Mouse (Mus musculus) C2C12 (cell line): ENCODE measurements around the gene Camp. TPM values are rescaled to one million over a fixed set of nuclear protein-coding genes. Genes with fewer than 3 reads are reported as not detected.
"Not testable (repeated sequence)": the region's sequence is repeated elsewhere in the genome, so short reads cannot be mapped to it uniquely, and the experiment has no call there.

Experiments
- H3K27me3 ChIP-seq: one replicate; pipeline ENCODE4 v1.6.1; 2011; ENCODE audit not compliant: control insufficient read depth, insufficient read depth, insufficient read length
- H3K36me3 ChIP-seq: one replicate; pipeline ENCODE4 v1.6.1; 2011; ENCODE audit not compliant: control insufficient read depth, insufficient read depth
- H3K4me3 ChIP-seq: one replicate; pipeline ENCODE4 v1.5.1; 2011; ENCODE audit warnings: mild to moderate bottlenecking, control low read depth; ENCODE audit not compliant: poor library complexity, insufficient read depth, severe bottlenecking
- H3K79me2 ChIP-seq: one replicate; pipeline ENCODE4 v1.6.1; 2011; ENCODE audit not compliant: control insufficient read depth, insufficient read depth
- H3K79me3 ChIP-seq: one replicate; pipeline ENCODE4 v1.6.1; 2011; ENCODE audit warnings: low read depth, control low read depth
- H3ac ChIP-seq: one replicate; pipeline ENCODE3; 2011; ENCODE audit warnings: low read depth; ENCODE audit not compliant: control insufficient read depth, insufficient read length
- CEBPB ChIP-seq: IDR thresholded peaks from one replicate; pipeline ENCODE4 v1.6.1; 2011; ENCODE audit warnings: low read depth, mild to moderate bottlenecking, control low read depth, moderate library complexity
- CTCF ChIP-seq: IDR thresholded peaks from one replicate; pipeline ENCODE4 v1.5.1; 2011; ENCODE audit not compliant: control insufficient read depth, insufficient read depth, insufficient read length
- FOSL1 ChIP-seq: IDR thresholded peaks from one replicate; pipeline ENCODE4 v1.8.0; 2011; ENCODE audit warnings: mild to moderate bottlenecking, low read length; ENCODE audit not compliant: poor library complexity, insufficient read depth, severe bottlenecking
- MAX ChIP-seq: IDR thresholded peaks from one replicate; pipeline ENCODE4 v1.6.1; 2011; ENCODE audit warnings: mild to moderate bottlenecking, control low read depth
- MYOD1 ChIP-seq: IDR thresholded peaks from one replicate; pipeline ENCODE4 v1.6.1; 2011; ENCODE audit warnings: low read depth; ENCODE audit not compliant: control insufficient read depth, insufficient read length
- MYOG ChIP-seq: IDR thresholded peaks from one replicate; pipeline ENCODE4 v1.6.1; 2011; ENCODE audit not compliant: control insufficient read depth, insufficient read length; ENCODE audit errors: extremely low read depth
- USF1 ChIP-seq: IDR thresholded peaks from one replicate; pipeline ENCODE4 v1.6.1; 2011; ENCODE audit warnings: low read depth, mild to moderate bottlenecking, control low read depth, moderate library complexity
- microRNA-seq: library from miRNA; unstranded; fragments of <30 nt; microRNA quantifications from one replicate; pipeline ENCODE4, GENCODE M21; 2019; ENCODE audit warnings: borderline microRNAs expressed
- polyA plus RNA-seq: library from polyadenylated mRNA; unstranded; fragments of >200 nt; fragmentation: generic; extraction: Trizol; gene quantifications from one replicate; pipeline ENCODE4 v1.2.1, GENCODE M21; 2012; ENCODE audit warnings: missing spikeins

Camp gene
- polyA plus RNA-seq, 1 experiment = not detected

- TF ChIP-seq CTCF (no peak), USF1 (no peak), MYOG (no peak), MAX (no peak), MYOD1 (no peak), CEBPB (no peak), FOSL1 (no peak)
- H3K27me3 ChIP-seq = no peaks in the 10 kb centered on the region
- H3K4me3 ChIP-seq = no peak overlapping the region
Observed at GRCm38 (mm10) chr9:109807898-109808297, 41.5 kb downstream of the Camp start.

GRCm38 (mm10) chr9:109806695-109807293 lies 42.6 kb downstream of the Camp start:
- no peaks in the 10 kb centered on the region for H3K27me3 ChIP-seq
- TF ChIP-seq MYOG = no peak
- H3ac ChIP-seq = no peak overlapping the region
- no peaks in the 10 kb centered on the region for H3K79me3 ChIP-seq
- no peaks in the 10 kb centered on the region for H3K79me2 ChIP-seq
- H3K36me3 ChIP-seq = no peaks in the 10 kb centered on the region
- no peak overlapping the region for H3K4me3 ChIP-seq

More at GRCm38 (mm10) chr9:109807898-109808297, 41.5 kb downstream of the Camp start:
- no peak overlapping the region for H3ac ChIP-seq
- no peaks in the 10 kb centered on the region for H3K79me3 ChIP-seq
- H3K36me3 ChIP-seq = no peaks in the 10 kb centered on the region
- no peaks in the 10 kb centered on the region for H3K79me2 ChIP-seq

GRCm38 (mm10) chr9:109806260-109806659 lies 43.2 kb downstream of the Camp start:
- no peak overlapping the region for H3ac ChIP-seq
- no peaks in the 10 kb centered on the region for H3K79me3 ChIP-seq
- no peaks in the 10 kb centered on the region for H3K36me3 ChIP-seq
- no peaks in the 10 kb centered on the region for H3K27me3 ChIP-seq
- no peak overlapping the region for H3K4me3 ChIP-seq
- TF ChIP-seq MAX = no peak
- no peak for TF ChIP-seq CEBPB
- TF ChIP-seq CTCF = no peak
- TF ChIP-seq FOSL1 = no peak
- no peak for TF ChIP-seq MYOG
- TF ChIP-seq MYOD1 = no peak
- no peak for TF ChIP-seq USF1
- no peaks in the 10 kb centered on the region for H3K79me2 ChIP-seq

- not testable (repeated sequence) for H3ac ChIP-seq, H3K36me3 ChIP-seq, H3K79me2 ChIP-seq, H3K4me3 ChIP-seq, H3K79me3 ChIP-seq, H3K27me3 ChIP-seq
Observed at GRCm38 (mm10) chr9:109805596-109805995, 43.8 kb downstream of the Camp start.

- Histone ChIP-seq H3ac (no peak overlapping the region), H3K27me3 (no peaks in the 10 kb centered on the region), H3K36me3 (no peaks in the 10 kb centered on the region), H3K4me3 (no peak overlapping the region), H3K79me2 (no peaks in the 10 kb centered on the region), H3K79me3 (no peaks in the 10 kb centered on the region)
- no peak for TF ChIP-seq USF1
- no peak for TF ChIP-seq FOSL1
- TF ChIP-seq MYOD1 = no peak
- no peak for TF ChIP-seq CEBPB
- no peak for TF ChIP-seq MYOG
- TF ChIP-seq MAX = no peak
- no peak for TF ChIP-seq CTCF
Observed at GRCm38 (mm10) chr9:109798051-109798450, 51.4 kb downstream of the Camp start.

Small RNA genes lying within 50 kb of the gene (microRNA-seq; reads per million reads assigned to microRNA genes)
- gene Mir7089 = 0.48 reads per million, percentile 8 among the genes with 10 or more reads in this experiment

Other genes with a start within 250 kb of the Camp start
- gene Fbxw24, start 223.6 kb downstream of the Camp start, polyA plus RNA-seq = not detected
- not detected for gene Fbxw25, start 185.0 kb downstream of the Camp start, polyA plus RNA-seq
- gene Fbxw18, start 146.9 kb downstream of the Camp start, polyA plus RNA-seq = not detected
- gene Fbxw26, start 103.5 kb downstream of the Camp start, polyA plus RNA-seq = not detected
- not detected for gene Fbxw27, start 58.9 kb downstream of the Camp start, polyA plus RNA-seq
- gene Spink8, start 37.3 kb downstream of the Camp start, polyA plus RNA-seq = not detected
- gene Nme6, start 16.9 kb downstream of the Camp start, polyA plus RNA-seq = 46.5 TPM
- 23.3 TPM for gene Cdc25a, start 26.0 kb upstream of the Camp start, polyA plus RNA-seq
- 135 TPM for gene Map4, start 81.8 kb upstream of the Camp start, polyA plus RNA-seq